Mouse (Mus musculus) heart, adult 8-10 months (tissue): ENCODE results near the gene Arhgef33. TPM values are rescaled to one million over a fixed set of nuclear protein-coding genes. Genes with fewer than 3 reads are reported as not detected.
"Not testable (repeated sequence)": the region's sequence is repeated elsewhere in the genome, so short reads cannot be mapped to it uniquely, and the experiment has no call there.

Experiments used
- DNase-seq: peaks from one replicate; pipeline ENCODE4 v3.0.0; 2022; ENCODE audit warnings: low spot score
- total RNA-seq, 4 experiments: library from RNA; stranded (reverse); gene quantifications; 2 replicates each; pipeline ENCODE4 v1.2.4; 2022

Gene Arhgef33
- under 1 TPM in 1 of 4 experiments, not detected in 3; 0.37 TPM for total RNA-seq

- DNase-seq, result no peak
These were observed at the start of gene Arhgef33 for GRCm38 (mm10) chr17:80307251-80307650. TSS of gene Arhgef33 (plus strand) at chr17:80307407.

DNA sequence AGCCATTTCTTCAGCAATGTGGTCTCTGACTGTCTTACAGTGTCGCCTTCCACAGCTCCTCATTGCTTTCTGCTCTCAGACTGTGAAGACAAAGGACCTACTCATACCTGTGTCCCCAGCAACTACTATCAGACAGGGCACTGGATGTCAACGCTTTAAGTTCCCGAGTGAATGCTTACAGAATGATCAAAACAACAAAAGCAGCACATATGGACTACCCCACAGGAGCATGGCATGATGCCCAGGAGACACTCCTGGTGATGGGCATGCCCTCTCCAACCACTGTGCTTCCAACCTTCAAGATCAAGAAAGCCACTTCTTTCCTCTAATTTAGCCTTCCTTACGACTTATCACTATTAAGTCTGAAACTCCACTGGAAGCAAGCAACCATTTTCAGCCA lies 40.1 kb upstream of the Arhgef33 start:
- no peak for DNase-seq

- DNase-seq, result no peak
These were observed 39.1 kb upstream of the Arhgef33 start for GRCm38 (mm10) chr17:80268151-80268550.

DNA sequence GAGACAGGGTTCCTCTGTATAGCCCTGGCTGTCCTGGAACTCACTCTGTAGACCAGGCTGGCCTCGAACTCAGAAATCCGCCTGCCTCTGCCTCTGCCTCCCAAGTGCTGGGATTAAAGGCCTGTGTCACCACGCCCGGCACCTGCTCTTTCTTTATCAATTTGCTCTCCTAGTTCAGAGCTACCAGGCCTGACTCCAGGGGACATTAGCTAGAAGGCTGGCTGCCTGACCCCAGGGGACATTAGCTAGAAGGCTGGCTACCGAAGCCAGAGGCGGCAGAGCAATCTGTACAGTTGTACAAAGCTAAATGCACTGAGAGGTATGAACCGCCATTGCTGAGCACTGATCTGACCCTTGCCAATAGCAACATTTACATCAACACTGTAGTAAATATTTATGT lies 36.6 kb upstream of the Arhgef33 start:
- not testable (repeated sequence) for DNase-seq

GRCm38 (mm10) chr17:80278255-80278654 lies 29.0 kb upstream of the Arhgef33 start:
- no peak for DNase-seq

- DNase-seq, result no peak
These were observed 27.7 kb upstream of the Arhgef33 start for GRCm38 (mm10) chr17:80279340-80280070.

DNA sequence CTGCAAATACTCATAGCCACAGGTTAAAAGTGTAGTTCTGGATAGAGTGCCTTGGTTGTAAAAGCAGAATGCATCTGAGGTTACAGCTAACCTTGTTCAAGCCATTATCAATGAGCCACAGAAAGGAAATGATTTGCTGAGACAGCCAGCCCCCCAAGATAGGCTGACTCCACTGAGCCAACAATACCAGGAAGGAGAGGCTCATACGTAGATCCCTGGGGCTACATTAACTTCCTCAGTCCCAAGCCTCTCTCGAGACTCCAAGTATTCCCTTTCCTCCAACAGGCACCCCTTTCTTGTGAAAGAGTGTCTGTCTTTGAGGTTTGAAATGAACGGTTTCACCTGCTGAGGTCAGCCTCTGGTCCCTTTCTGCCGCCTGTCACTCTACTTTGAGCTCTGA lies 22.8 kb upstream of the Arhgef33 start:
- DNase-seq, result peak; percentile 19

- DNase-seq, result no peak
These were observed 19.2 kb upstream of the Arhgef33 start for GRCm38 (mm10) chr17:80288012-80288411.

GRCm38 (mm10) chr17:80289280-80290073 lies 17.7 kb upstream of the Arhgef33 start:
- DNase-seq, result no peak

DNA sequence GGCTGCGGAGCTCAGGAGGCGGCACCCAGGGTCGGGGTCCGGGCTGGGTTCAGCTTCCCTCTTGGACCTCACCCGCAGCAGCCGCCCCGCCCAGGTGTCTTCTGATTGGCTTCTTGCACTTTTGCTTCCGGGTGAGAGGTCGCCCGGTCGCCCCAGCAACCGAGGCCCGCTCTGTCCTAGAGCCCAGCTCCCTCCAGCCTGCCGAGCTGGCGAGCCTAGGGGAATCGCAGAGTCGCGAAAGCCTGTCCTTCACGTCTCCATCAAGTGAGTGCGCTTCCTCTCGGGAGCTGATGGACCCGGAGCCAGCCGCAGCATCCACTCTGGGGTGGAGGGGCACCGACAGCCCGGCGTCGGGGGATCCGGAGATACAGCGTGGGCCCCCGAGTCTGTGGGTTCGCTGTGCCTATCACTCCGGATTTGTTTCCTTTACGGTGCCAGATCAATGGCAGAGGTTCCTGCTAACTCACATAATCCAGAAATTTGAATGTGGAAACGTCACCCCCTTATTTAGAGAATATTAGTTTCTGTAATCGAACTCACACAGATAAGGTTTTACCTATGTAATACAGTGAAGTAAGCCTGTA lies 17.0 kb upstream of the Arhgef33 start, which contains the start of the genes Morn2 and Dhx57:
Gene Morn2, plus strand, starts transcription at position 130 of the 584 bp plus-strand sequence.
Gene Dhx57, minus strand, starts transcription at position 403 of the 584 bp plus-strand sequence.
- DNase-seq, result peak; percentile 98

GRCm38 (mm10) chr17:80291148-80291547 lies 16.1 kb upstream of the Arhgef33 start:
- DNase-seq, result peak; percentile 53

DNA sequence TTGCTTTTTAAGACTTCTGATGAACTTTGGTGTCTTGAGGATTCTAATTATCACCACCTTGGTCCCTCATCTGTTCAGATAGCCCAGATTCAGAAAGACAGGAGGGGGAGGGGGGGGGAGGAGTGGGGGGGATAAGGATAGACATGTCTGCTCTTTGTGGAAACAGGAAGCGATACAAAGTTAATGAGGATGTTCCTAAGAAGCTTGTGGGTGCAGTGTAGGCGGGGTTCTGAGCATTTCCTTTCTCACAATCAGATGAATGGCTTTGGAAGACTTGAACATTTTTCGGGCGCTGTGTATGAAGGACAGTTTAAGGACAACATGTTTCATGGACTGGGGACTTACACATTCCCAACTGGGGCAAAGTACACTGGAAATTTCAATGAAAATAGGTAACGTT lies 11.9 kb upstream of the Arhgef33 start:
- no peak for DNase-seq

GRCm38 (mm10) chr17:80298844-80299243 lies 8.4 kb upstream of the Arhgef33 start:
- DNase-seq, result no peak

DNA sequence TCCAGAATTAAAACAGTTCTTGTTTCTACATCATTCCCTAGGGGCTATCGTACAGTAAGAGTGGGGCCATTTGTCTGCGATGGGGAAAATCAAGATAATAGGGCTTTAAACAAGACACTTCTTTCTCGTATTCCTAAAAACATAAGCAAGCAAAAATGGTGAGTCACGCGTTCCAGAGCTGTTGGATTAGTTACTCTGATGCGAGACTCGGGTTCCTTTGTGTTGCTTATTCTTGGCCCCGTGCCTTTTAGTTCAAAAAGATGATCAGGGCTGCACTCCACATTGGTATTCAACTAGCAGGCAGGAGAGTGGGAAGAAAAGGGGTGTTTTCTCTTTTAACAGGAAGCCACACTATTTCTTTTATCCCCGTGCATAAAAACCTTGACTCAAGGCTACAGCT lies 4.6 kb downstream of the Arhgef33 start:
- no peak for DNase-seq

DNA sequence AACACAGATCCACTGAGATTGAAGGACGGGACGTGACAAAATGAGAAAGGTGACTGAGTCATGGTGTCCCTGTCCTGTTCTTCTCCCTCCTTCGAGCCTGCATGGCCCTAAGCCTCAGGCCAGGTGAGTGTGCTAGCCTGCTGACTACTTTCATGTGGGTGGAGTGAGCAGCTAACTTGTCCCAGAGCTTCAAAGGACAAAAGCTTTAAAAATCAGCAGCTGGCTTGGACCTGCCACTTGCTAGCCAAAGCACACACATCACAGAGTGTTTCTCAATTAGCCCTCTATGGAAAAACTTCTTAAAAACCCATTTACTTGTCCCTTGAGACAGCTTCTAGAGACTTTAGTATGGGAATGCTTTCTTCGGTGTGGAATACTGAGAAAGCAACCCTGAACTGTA lies 5.2 kb downstream of the Arhgef33 start:
- no peak for DNase-seq

GRCm38 (mm10) chr17:80322228-80322627 lies 15.0 kb downstream of the Arhgef33 start:
- DNase-seq, result peak; percentile 16

DNA sequence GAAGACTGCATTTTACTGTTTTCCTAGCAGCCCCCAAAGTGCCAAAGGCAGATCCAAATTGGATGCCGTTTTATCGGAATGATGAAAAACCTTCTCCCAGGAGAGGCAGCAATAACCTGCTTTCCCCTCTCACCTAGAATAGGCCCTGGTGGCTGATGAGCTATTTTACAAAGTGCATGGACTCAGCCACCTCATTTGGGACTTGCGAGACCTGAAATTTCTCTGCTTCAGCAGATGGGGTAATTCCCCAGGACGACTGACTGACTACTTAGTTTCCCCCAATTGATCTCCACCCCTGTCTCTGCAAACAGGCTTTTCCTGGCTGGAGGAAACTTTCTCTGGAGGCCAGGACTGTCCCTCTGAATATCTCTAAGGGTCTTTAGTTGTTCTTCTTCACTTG lies 15.8 kb downstream of the Arhgef33 start:
- DNase-seq, result no peak

GRCm38 (mm10) chr17:80323658-80324057 lies 16.5 kb downstream of the Arhgef33 start:
- no peak for DNase-seq

GRCm38 (mm10) chr17:80324521-80324920 lies 17.3 kb downstream of the Arhgef33 start:
- no peak for DNase-seq

DNA sequence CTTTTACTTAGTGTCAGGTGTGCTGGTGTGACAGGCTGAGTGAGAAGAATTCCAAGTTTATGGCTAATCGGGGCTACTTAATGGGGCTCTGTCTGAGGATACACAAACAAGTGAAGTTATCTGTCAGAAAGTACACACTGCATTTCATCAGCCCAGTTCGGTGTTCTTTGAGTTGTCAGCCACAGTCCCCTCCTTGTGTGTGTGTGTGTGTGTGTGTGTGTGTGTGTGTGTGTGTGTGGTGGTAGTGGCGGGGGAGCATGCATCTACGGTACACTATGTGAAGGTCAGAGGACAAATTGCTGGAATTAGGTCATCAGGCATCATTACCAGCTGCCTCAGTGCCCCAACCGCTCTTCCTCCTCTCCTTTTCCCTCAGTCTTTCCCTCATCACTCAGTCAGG lies 18.2 kb downstream of the Arhgef33 start:
- no peak for DNase-seq

DNA sequence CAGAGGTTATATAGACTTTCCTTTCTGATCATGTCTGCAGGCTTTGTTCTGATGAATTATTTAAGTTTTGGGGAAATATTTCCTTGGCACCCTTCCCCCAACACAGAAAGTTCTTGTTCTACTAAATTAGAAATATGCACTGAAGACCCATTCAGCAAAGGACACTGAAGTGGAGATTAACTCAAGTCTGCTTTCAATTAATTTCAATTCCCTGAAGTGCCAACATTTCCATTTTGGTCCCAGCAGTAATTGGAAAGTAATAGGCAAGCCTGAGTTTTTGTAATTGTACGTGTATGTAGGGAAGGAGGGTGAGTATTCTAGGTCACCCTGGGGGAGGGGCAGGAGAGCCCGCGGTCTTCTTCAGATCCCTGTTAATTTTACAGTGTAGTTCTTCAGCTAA lies 19.2 kb downstream of the Arhgef33 start:
- no peak for DNase-seq

- no peak for DNase-seq
These were observed 25.2 kb downstream of the Arhgef33 start for GRCm38 (mm10) chr17:80332386-80332785.
